Mouse (Mus musculus) G1E (cell line): ENCODE data around the gene Arhgef7.

ENCODE experiments used
- CTCF ChIP-seq: IDR thresholded peaks from 2 replicates; pipeline ENCODE4 v1.5.1; 2012; ENCODE audit warnings: low read depth, low read length, inconsistent platforms, mixed read lengths
- TAL1 ChIP-seq: conservative IDR thresholded peaks from 2 replicates; pipeline ENCODE4 v1.6.1; 2012; ENCODE audit warnings: low read depth, low read length, inconsistent platforms, mixed read lengths

GRCm38 (mm10) chr8:11697467-11697866 lies 30.1 kb upstream of the Arhgef7 start:
- TF ChIP-seq CTCF (no peak), TAL1 (no peak)
